Mouse (Mus musculus) cortical plate, adult 2 months (tissue): ENCODE data around the gene Ccdc13. TPM values are rescaled to one million over a fixed set of nuclear protein-coding genes. Genes with fewer than 3 reads are reported as not detected.
A peak's percentile ranks its signal among the peaks of the same experiment; 100 is the strongest.

ENCODE experiments used
- H3K27ac ChIP-seq: fragments of 200-500 bp; 2 replicates; pipeline ENCODE4 v1.5.1; 2012; ENCODE audit warnings: low read length, control low read depth, inconsistent platforms; ENCODE audit not compliant: insufficient read depth
- H3K4me1 ChIP-seq: fragments of 200-500 bp; 2 replicates; pipeline ENCODE4 v1.6.1; 2011; ENCODE audit warnings: low read length; ENCODE audit not compliant: control insufficient read depth, insufficient read depth
- H3K4me3 ChIP-seq: fragments of 200-500 bp; 2 replicates; pipeline ENCODE4 v1.5.1; 2011; ENCODE audit warnings: mild to moderate bottlenecking, low read length, control low read depth; ENCODE audit not compliant: insufficient read depth
- CTCF ChIP-seq: fragments of 200-500 bp; IDR thresholded peaks from 2 replicates; pipeline ENCODE4 v1.5.1; 2011; ENCODE audit warnings: mild to moderate bottlenecking, control low read depth, low read length; ENCODE audit not compliant: insufficient read depth; ENCODE audit errors: extremely low read depth
- POLR2A ChIP-seq: fragments of 200-500 bp; IDR thresholded peaks from 2 replicates; pipeline ENCODE4 v1.6.1; 2011; ENCODE audit warnings: mild to moderate bottlenecking, low read length, control low read depth; ENCODE audit not compliant: insufficient read depth; ENCODE audit errors: extremely low read depth
- polyA plus RNA-seq: library from polyadenylated mRNA; depleted of rRNA; stranded (reverse); fragments of >200 nt; gene quantifications from 2 replicates; pipeline ENCODE4 v1.2.3, GENCODE M21; 2012; rRNA removed

The Ccdc13 gene
- polyA plus RNA-seq, 1 experiment = 13.4 TPM

GRCm38 (mm10) chr9:121757835-121758814 lies 81.1 kb downstream of the Ccdc13 start:
- H3K4me3 ChIP-seq = peak overlapping the region; percentile 48
- peaks cover 6% of the 10 kb centered on the region for H3K4me1 ChIP-seq
- TF ChIP-seq POLR2A (0 out of 2 replicates have a peak, but pooled peaks have one; percentile 23), CTCF (no peak)
- H3K27ac ChIP-seq = peak overlapping the region; percentile 96

DNA sequence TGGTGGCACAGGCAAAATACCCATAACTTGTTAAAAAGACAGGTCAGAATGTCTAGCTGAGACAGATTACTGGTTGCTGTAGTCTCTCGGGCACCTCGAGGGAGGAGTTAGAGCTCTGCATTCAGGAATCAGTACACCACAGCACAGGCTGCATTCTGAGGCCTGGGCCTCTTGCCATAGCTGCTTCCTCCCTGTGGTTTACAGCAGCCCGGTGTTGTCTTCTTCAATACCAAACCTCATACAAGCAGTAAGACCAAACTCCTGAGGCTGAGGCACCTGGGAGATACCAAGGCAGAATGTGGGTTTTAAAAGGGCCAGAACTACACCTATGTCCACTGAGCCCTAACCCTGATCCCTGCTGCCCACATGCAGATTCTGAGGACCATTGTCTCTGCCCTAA lies 81.8 kb downstream of the Ccdc13 start:
- H3K27ac ChIP-seq = no peak overlapping the region

GRCm38 (mm10) chr9:121756785-121757184 lies 82.5 kb downstream of the Ccdc13 start:
- TF ChIP-seq POLR2A (no peak), CTCF (no peak)
- Histone ChIP-seq H3K27ac (no peak overlapping the region), H3K4me1 (peaks cover 8% of the 10 kb centered on the region), H3K4me3 (no peak overlapping the region)

More for the DNA sequence above, 81.8 kb downstream of the Ccdc13 start:
- peaks cover 6% of the 10 kb centered on the region for H3K4me1 ChIP-seq
- TF ChIP-seq POLR2A (peak; percentile 22; the same call in 1 of the 2 replicates), CTCF (no peak)
- no peak overlapping the region; the same call in 1 of the 2 replicates for H3K4me3 ChIP-seq

- no peak overlapping the region for H3K27ac ChIP-seq
- peaks cover 7% of the 10 kb centered on the region for H3K4me1 ChIP-seq
- H3K4me3 ChIP-seq = no peak overlapping the region
- TF ChIP-seq POLR2A = no peak
- TF ChIP-seq CTCF = no peak
Measured at GRCm38 (mm10) chr9:121754624-121755023, 84.6 kb downstream of the Ccdc13 start.

GRCm38 (mm10) chr9:121752774-121753173 lies 86.5 kb downstream of the Ccdc13 start:
- Histone ChIP-seq H3K4me1 (peaks cover 4% of the 10 kb centered on the region), H3K4me3 (no peak overlapping the region), H3K27ac (no peak overlapping the region)
- TF ChIP-seq POLR2A = 0 out of 2 replicates have a peak, but pooled peaks have one; percentile 24
- TF ChIP-seq CTCF = no peak

Other genes with a start within 250 kb of the Ccdc13 start
- 1.6 and 1.7 TPM in 2 replicates for gene Lyzl4, start 197.4 kb downstream of the Ccdc13 start, polyA plus RNA-seq
- 26.7 and 27.4 TPM in 2 replicates for gene Vipr1, start 196.7 kb downstream of the Ccdc13 start, polyA plus RNA-seq
- gene Sec22c, start 134.0 kb downstream of the Ccdc13 start, polyA plus RNA-seq = 13.9 and 15.4 TPM in 2 replicates
- gene Ss18l2, start 129.1 kb downstream of the Ccdc13 start, polyA plus RNA-seq = 119 and 120 TPM in 2 replicates
- 127 and 133 TPM in 2 replicates for gene Nktr, start 120.3 kb downstream of the Ccdc13 start, polyA plus RNA-seq
- 97.8 and 115 TPM in 2 replicates for gene Zfp651, start 80.1 kb downstream of the Ccdc13 start, polyA plus RNA-seq
- 6.6 and 8.7 TPM in 2 replicates for gene Klhl40, start 61.9 kb downstream of the Ccdc13 start, polyA plus RNA-seq
- 21.2 and 22.4 TPM in 2 replicates for gene Hhatl, start 47.0 kb downstream of the Ccdc13 start, polyA plus RNA-seq
- 97.6 and 101 TPM in 2 replicates for gene Higd1a, start 18.9 kb upstream of the Ccdc13 start, polyA plus RNA-seq
- gene Ackr2, start 58.9 kb upstream of the Ccdc13 start, polyA plus RNA-seq = 4.7 and 5.7 TPM in 2 replicates
- gene Cyp8b1, start 76.8 kb upstream of the Ccdc13 start, polyA plus RNA-seq = not detected in 2 replicates
- 4.6 and 4.9 TPM in 2 replicates for gene Fam198a, start 111.5 kb upstream of the Ccdc13 start, polyA plus RNA-seq
- gene Pomgnt2, start 157.6 kb upstream of the Ccdc13 start, polyA plus RNA-seq = 30.0 and 31.4 TPM in 2 replicates